ENCODE assay signal across 20 mouse cellular contexts in genomic region chr5:122092794-122093193, GRCm38 (mm10). TPM values are rescaled to one million over a fixed set of nuclear protein-coding genes. Genes with fewer than 3 reads are reported as not detected.
DNase-seq lines count a peak whose midpoint lies in the region; ATAC-seq lines count a peak whose summit lies in the region.
"Had no signal": no experiment of that assay in that cellular context is flagged by ENCODE, and none has a peak within 500 bp of the region (broad histone marks: within the 10 kb centered on the region; RNA-seq: fewer than 3 reads in every experiment).

No protein-coding gene starts in this region.

- no peaks in the 10 kb centered on the region for H3K9me3 ChIP-seq in heart, embryonic 10.5 days
- H3K9me3 ChIP-seq: embryonic facial prominence, embryonic 13.5 days; hindbrain, embryonic 12.5 days; liver, embryonic 15.5 days; neural tube, embryonic 12.5 days had no signal

- H3K4me1 ChIP-seq in heart, embryonic 10.5 days = peaks cover 35% of the 10 kb centered on the region
- H3K4me1 ChIP-seq: embryonic facial prominence, embryonic 13.5 days; hindbrain, embryonic 12.5 days; limb, embryonic 12.5 days; liver, embryonic 15.5 days; megakaryocyte, embryonic 14.5 days; neural tube, embryonic 12.5 days had no signal

- intact Hi-C loops in heart, postnatal 36 days (cut with DNase I) = no loop called here
- intact Hi-C loops in heart, postnatal 10 days (cut with DNase I) = no loop called here

- H3K36me3 ChIP-seq in heart, embryonic 10.5 days = 0 out of 2 replicates have a peak, but pooled peaks cover 2% of the 10 kb centered on the region
- H3K36me3 ChIP-seq: embryonic facial prominence, embryonic 13.5 days; hindbrain, embryonic 12.5 days; limb, embryonic 12.5 days; liver, embryonic 15.5 days; neural tube, embryonic 12.5 days had no signal

- H3K27ac ChIP-seq in heart, embryonic 10.5 days = peak overlapping the region; percentile 88
- H3K27ac ChIP-seq: embryonic facial prominence, embryonic 13.5 days; hindbrain, embryonic 12.5 days; limb, embryonic 12.5 days; liver, embryonic 15.5 days; neural tube, embryonic 12.5 days had no signal

- H3K27me3 ChIP-seq in heart, embryonic 10.5 days (ENCODE audit: insufficient read depth, poor library complexity, severe bottlenecking) = no peaks in the 10 kb centered on the region
- H3K27me3 ChIP-seq: embryonic facial prominence, embryonic 13.5 days; hindbrain, embryonic 12.5 days; limb, embryonic 12.5 days; liver, embryonic 15.5 days; neural tube, embryonic 12.5 days had no signal

- H3K4me3 ChIP-seq in heart, embryonic 10.5 days = peak overlapping the region; percentile 48
- H3K4me3 ChIP-seq: embryonic facial prominence, embryonic 13.5 days; hindbrain, embryonic 12.5 days; limb, embryonic 12.5 days; liver, embryonic 15.5 days; megakaryocyte, embryonic 14.5 days; neural tube, embryonic 12.5 days had no signal

- WGBS in heart, embryonic 10.5 days = 47% methylated on average over 11 of the region's 11 CpGs

- peak; percentile 99 for DNase-seq in heart, adult 11 months
- no peak for DNase-seq in heart, postnatal 36 days
- DNase-seq in Muller cell, postnatal 12 days (ENCODE audit: inconsistent ontology term) = peak; percentile 88
- DNase-seq in heart, embryonic 10.5 days (ENCODE audit: low spot score) = peak; percentile 95
- peak; percentile 87 to 90 for DNase-seq in heart, postnatal 10 days
- DNase-seq in ovary, postnatal 10 days (ENCODE audit: low spot score) = no peak
- DNase-seq: adrenal gland, postnatal 10 days; cerebellum, adult 18-20 months; gastrocnemius, postnatal 25 days; lung, postnatal 14 days; thymus, postnatal 36 days had no signal

- ATAC-seq in CD4-positive, CD25-positive, alpha-beta regulatory T cell, adult 4 months = no peak

RNA-seq across cellular contexts. Expression of gene Myl2, which starts 8.0 kb away (rescaled TPM):
- over 10,000 TPM; 18,107 to 20,333 TPM for total RNA-seq in heart, postnatal 36 days (2021)
- 3,021 and 6,084 TPM in 2 replicates for polyA plus RNA-seq in heart, embryonic 10.5 days (2016; fragmentation: Nextera tagmentation; extraction: Ambion mirVana)
- over 10,000 TPM; 18,908 to 21,159 TPM for total RNA-seq in heart, postnatal 10 days (2021)
- not detected for polyA plus RNA-seq in CD4-positive, CD25-positive, alpha-beta regulatory T cell, adult 4 months (2017; shearing (Covaris generic))
- polyA plus RNA-seq: embryonic facial prominence, embryonic 13.5 days; intestine, embryonic 14.5 days had no signal

RNA-seq across cellular contexts. Expression of gene Cux2, which starts 42.9 kb away (rescaled TPM):
- 10 to 100 TPM; 21.6 to 26.8 TPM for total RNA-seq in heart, postnatal 36 days (2021)
- polyA plus RNA-seq in heart, embryonic 10.5 days (2016; fragmentation: Nextera tagmentation; extraction: Ambion mirVana) = 6.6 and 8.0 TPM in 2 replicates
- 10 to 100 TPM; 13.1 to 17.5 TPM for total RNA-seq in heart, postnatal 10 days (2021)
- polyA plus RNA-seq in CD4-positive, CD25-positive, alpha-beta regulatory T cell, adult 4 months (2017; shearing (Covaris generic)) = under 1 TPM in 1 of 2 experiments, not detected in 1; 0.15 TPM

RNA-seq across cellular contexts. Expression of gene Ccdc63, which starts 47.8 kb away (rescaled TPM):
- not detected for total RNA-seq in heart, postnatal 36 days (2021)
- polyA plus RNA-seq in heart, embryonic 10.5 days (2016; fragmentation: Nextera tagmentation; extraction: Ambion mirVana) = 0.20 and 0.39 TPM in 2 replicates
- total RNA-seq in heart, postnatal 10 days (2021) = under 1 TPM in 1 of 2 experiments, not detected in 1; 0.22 TPM
- under 1 TPM in 1 of 2 experiments, not detected in 1; 0.75 TPM for polyA plus RNA-seq in CD4-positive, CD25-positive, alpha-beta regulatory T cell, adult 4 months (2017; shearing (Covaris generic))
- total RNA-seq: adrenal gland, postnatal 10 days; gastrocnemius, postnatal 25 days had no signal
- polyA plus RNA-seq: embryonic facial prominence, embryonic 13.5 days; hindbrain, embryonic 12.5 days; intestine, embryonic 14.5 days; kidney, embryonic 16.5 days; limb, embryonic 12.5 days; neural tube, embryonic 12.5 days had no signal

Comparison
In these comparisons a context has a peak if more than half of its experiments do, and no peak if none do; other contexts are left out.
1. DNase-seq: peak in heart, adult 11 months (single experiment), Muller cell, postnatal 12 days (single experiment), heart, embryonic 10.5 days (single experiment) and heart, postnatal 10 days (2 of 2); none in heart, postnatal 36 days (0 of 2) and ovary, postnatal 10 days (single experiment).